Mouse (Mus musculus): ENCODE measurements around the gene Nol4l. TPM values are rescaled to one million over a fixed set of nuclear protein-coding genes. Genes with fewer than 3 reads are reported as not detected.
A peak's percentile ranks its signal among the peaks of the same experiment; 100 is the strongest.

Nol4l gene
- total RNA-seq, 2 experiments from 2014 or later = 3.9 to 4.0 TPM

GRCm38 (mm10) chr2:153543911-153544730 lies 14.3 kb upstream of the Nol4l start:
- intact Hi-C loops (cut with DNase I) = no loop called here
- DNase-seq = peak in 1 of 2 experiments; percentile 21

- intact Hi-C loops (cut with DNase I) = no loop called here
- DNase-seq = no peak
These were observed 13.3 kb upstream of the Nol4l start for GRCm38 (mm10) chr2:153542936-153543668.

GRCm38 (mm10) chr2:153538898-153539297 lies 9.1 kb upstream of the Nol4l start:
- DNase-seq = no peak
- intact Hi-C loops (cut with DNase I) = no loop called here

- intact Hi-C loops (cut with DNase I) = no loop called here
- no peak for DNase-seq
These were observed 4.2 kb upstream of the Nol4l start for GRCm38 (mm10) chr2:153533981-153534380.

- no peak for DNase-seq
- intact Hi-C loops (cut with DNase I) = no loop called here
These were observed 1.2 kb upstream of the Nol4l start for GRCm38 (mm10) chr2:153530948-153531347.

- intact Hi-C loops (cut with DNase I) = no loop called here
- peak; percentile 40 to 66 for DNase-seq
These were observed 398 bp downstream of the Nol4l start for GRCm38 (mm10) chr2:153529365-153529781.

GRCm38 (mm10) chr2:153528571-153529364 lies 1.0 kb downstream of the Nol4l start:
- DNase-seq = no peak
- intact Hi-C loops (cut with DNase I) = no loop called here

GRCm38 (mm10) chr2:153527580-153528531 lies 1.9 kb downstream of the Nol4l start:
- DNase-seq = peak; percentile 51 to 59
- intact Hi-C loops (cut with DNase I) = no loop called here

- intact Hi-C loops (cut with DNase I) = no loop called here
- DNase-seq = no peak
These were observed 2.8 kb downstream of the Nol4l start for GRCm38 (mm10) chr2:153526850-153527530.

GRCm38 (mm10) chr2:153525906-153526311 lies 3.9 kb downstream of the Nol4l start:
- intact Hi-C loops (cut with DNase I) = no loop called here
- DNase-seq = no peak

- intact Hi-C loops (cut with DNase I) = no loop called here
- no peak for DNase-seq
These were observed 5.0 kb downstream of the Nol4l start for GRCm38 (mm10) chr2:153524727-153525126.

- intact Hi-C loops (cut with DNase I) = no loop called here
- no peak for DNase-seq
These were observed 6.1 kb downstream of the Nol4l start for GRCm38 (mm10) chr2:153523656-153524055.

- intact Hi-C loops (cut with DNase I) = no loop called here
These were observed 6.6 kb downstream of the Nol4l start for GRCm38 (mm10) chr2:153523143-153523542.

GRCm38 (mm10) chr2:153522270-153522669 lies 7.5 kb downstream of the Nol4l start:
- intact Hi-C loops (cut with DNase I) = no loop called here

More at GRCm38 (mm10) chr2:153523143-153523542, 6.6 kb downstream of the Nol4l start:
- DNase-seq = no peak

GRCm38 (mm10) chr2:153520057-153520456 lies 9.7 kb downstream of the Nol4l start:
- DNase-seq = no peak
- intact Hi-C loops (cut with DNase I) = no loop called here

More at GRCm38 (mm10) chr2:153522270-153522669, 7.5 kb downstream of the Nol4l start:
- no peak for DNase-seq

- intact Hi-C loops (cut with DNase I) = no loop called here
- no peak for DNase-seq
These were observed 12.8 kb downstream of the Nol4l start for GRCm38 (mm10) chr2:153516961-153517360.

GRCm38 (mm10) chr2:153515582-153515981 lies 14.2 kb downstream of the Nol4l start:
- intact Hi-C loops (cut with DNase I) = no loop called here
- no peak for DNase-seq

GRCm38 (mm10) chr2:153514497-153515380 lies 15.0 kb downstream of the Nol4l start:
- intact Hi-C loops (cut with DNase I) = no loop called here
- DNase-seq = no peak

Data from heart, postnatal 36 days (tissue).